Mouse (Mus musculus) neural tube, embryonic 12.5 days (tissue): ENCODE measurements around the gene Hes7. TPM values are rescaled to one million over a fixed set of nuclear protein-coding genes. Genes with fewer than 3 reads are reported as not detected.

ENCODE experiments used
- ATAC-seq: fragments of 200-750 bp; cut with Nextera tagmentation; 2 replicates; pipeline ENCODE4 v1.8.0; 2017; ENCODE audit warnings: low read depth, mild to moderate bottlenecking, moderate TSS enrichment, moderate library complexity; ENCODE audit not compliant: low FRiP score
- H3K27ac ChIP-seq: fragments of 300-500 bp; sonication (generic); 2 replicates; pipeline ENCODE4 v1.5.1; 2016
- H3K27me3 ChIP-seq: fragments of 300-500 bp; sonication (generic); replicated peaks from 2 replicates; pipeline ENCODE4 v1.6.1; 2016; ENCODE audit warnings: mild to moderate bottlenecking
- H3K36me3 ChIP-seq: fragments of 300-500 bp; sonication (generic); 2 replicates; pipeline ENCODE4 v1.6.1; 2016; ENCODE audit warnings: mild to moderate bottlenecking
- H3K4me1 ChIP-seq: fragments of 300-500 bp; sonication (generic); 2 replicates; pipeline ENCODE4 v1.6.1; 2016
- H3K4me2 ChIP-seq: fragments of 300-500 bp; sonication (generic); replicated peaks from 2 replicates; pipeline ENCODE4 v1.6.1; 2016; ENCODE audit warnings: mild to moderate bottlenecking
- H3K4me3 ChIP-seq: fragments of 300-500 bp; sonication (generic); 2 replicates; pipeline ENCODE4 v1.5.1; 2016
- H3K9ac ChIP-seq: fragments of 300-500 bp; sonication (generic); 2 replicates; pipeline ENCODE4 v1.6.1; 2016; ENCODE audit warnings: mild to moderate bottlenecking
- H3K9me3 ChIP-seq: fragments of 300-500 bp; sonication (generic); 2 replicates; pipeline ENCODE4 v1.6.1; 2016; ENCODE audit warnings: mild to moderate bottlenecking
- WGBS: fragments of 180-500 bp; shearing (Covaris S2); methylation state at CpG from one replicate; pipeline ENCODE4 v1.1.7; 2016; 5-methylcytosine and 5-hydroxymethylcytosine counted together
- polyA plus RNA-seq: library from polyadenylated mRNA; unstranded; fragments of >200 nt; fragmentation: Nextera tagmentation; extraction: Ambion mirVana; gene quantifications from 2 replicates; pipeline ENCODE4 v1.2.1, GENCODE M21; 2016

Hes7 gene
- polyA plus RNA-seq = 0.28 TPM in 2 replicates

DNA sequence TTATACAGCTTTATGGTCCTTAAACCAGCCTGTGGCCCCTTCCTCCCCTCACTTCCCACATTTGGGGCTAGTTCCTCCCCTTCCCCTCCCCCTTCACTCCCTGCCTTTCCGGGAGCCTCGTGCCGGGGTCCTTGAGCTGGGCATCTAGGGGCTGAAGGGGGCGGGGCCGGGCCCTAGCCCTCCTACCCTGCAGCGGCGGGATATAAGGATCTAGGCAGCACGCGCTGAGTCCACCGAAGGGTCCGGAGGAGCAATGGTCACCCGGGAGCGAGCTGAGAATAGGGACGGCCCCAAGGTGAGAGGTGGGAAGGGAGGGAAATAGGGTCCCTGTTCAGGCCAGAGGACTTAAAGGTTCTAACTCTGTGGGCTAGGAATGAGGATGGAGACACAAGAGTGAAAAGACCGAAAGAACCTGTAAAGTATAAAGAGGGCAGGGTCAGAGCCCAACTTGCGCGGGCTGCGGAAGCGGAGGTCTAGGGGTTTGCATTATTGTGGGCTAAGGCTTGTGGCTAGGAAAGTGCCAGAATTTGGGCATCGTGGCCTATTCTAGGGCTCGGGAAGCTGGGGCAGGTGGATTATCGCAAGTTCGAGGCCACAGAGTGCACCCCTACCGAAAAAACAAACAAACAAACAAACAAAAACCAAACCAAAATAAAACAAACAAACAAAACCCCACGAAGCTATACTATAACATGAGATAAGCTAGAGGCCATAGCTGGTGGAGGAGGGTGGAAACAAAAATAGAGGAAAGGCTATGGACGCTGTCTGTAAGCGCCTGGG lies at the start of gene Hes7:
Hes7 (plus strand) TSS at position 184 of the 780 bp plus-strand sequence.
- H3K4me2 ChIP-seq = peak within 1 kb of the TSS; percentile 97
- ATAC-seq = no peak
- H3K9ac ChIP-seq = peak within 1 kb of the TSS; percentile 62
- H3K9me3 ChIP-seq = no peaks in the 10 kb centered on the region
- H3K36me3 ChIP-seq = no peaks in the 10 kb centered on the region
- H3K4me3 ChIP-seq = peak within 1 kb of the TSS; percentile 79
- H3K4me1 ChIP-seq = peaks cover 36% of the 10 kb centered on the region
- 1% methylated on average over 27 of the region's 27 CpGs for WGBS
- H3K27ac ChIP-seq = no peak within 1 kb of the TSS
- peaks cover 18% of the 10 kb centered on the region; the same call in 1 of the 2 replicates for H3K27me3 ChIP-seq

GRCm38 (mm10) chr11:69070590-69071222 lies 49.5 kb upstream of the Hes7 start, which contains the start of gene Tmem107:
Tmem107 (plus strand) TSS chr11:69070806.
- H3K9ac ChIP-seq = peak within 1 kb of the TSS; percentile 84
- peak within 1 kb of the TSS; percentile 92 for H3K4me2 ChIP-seq
- WGBS = under 1% methylated on average over 47 of the region's 47 CpGs
- peak within 1 kb of the TSS; percentile 60 for H3K4me3 ChIP-seq
- H3K9me3 ChIP-seq = no peaks in the 10 kb centered on the region
- peaks cover 25% of the 10 kb centered on the region for H3K4me1 ChIP-seq
- H3K36me3 ChIP-seq = no peaks in the 10 kb centered on the region
- peak; percentile 88 for ATAC-seq
- peak within 1 kb of the TSS; percentile 76 for H3K27ac ChIP-seq
- no peaks in the 10 kb centered on the region for H3K27me3 ChIP-seq

DNA sequence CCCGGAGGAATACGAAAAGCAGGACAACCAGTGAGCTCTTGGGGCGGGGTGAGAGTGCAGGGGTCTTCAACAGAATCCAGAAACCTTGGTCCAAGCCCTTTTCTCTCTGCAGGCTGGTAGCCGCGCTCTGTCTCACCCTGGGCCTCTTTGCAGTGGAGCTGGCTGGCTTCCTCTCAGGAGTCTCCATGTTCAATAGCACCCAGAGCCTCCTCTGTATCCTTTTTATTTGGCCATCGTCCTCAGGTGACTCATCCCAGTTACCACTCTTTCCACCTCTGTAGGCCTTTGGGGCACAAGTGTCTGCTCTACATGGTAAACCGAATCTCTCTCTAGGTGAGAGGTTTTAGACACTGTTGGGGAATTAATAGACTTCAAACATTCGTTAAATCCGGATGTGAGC lies 48.9 kb upstream of the Hes7 start:
- Histone ChIP-seq H3K4me3 (peak overlapping the region; percentile 60), H3K36me3 (no peaks in the 10 kb centered on the region), H3K27ac (no peak overlapping the region), H3K4me2 (peak overlapping the region; percentile 92), H3K4me1 (peaks cover 20% of the 10 kb centered on the region), H3K9me3 (no peaks in the 10 kb centered on the region), H3K9ac (peak overlapping the region; percentile 84), H3K27me3 (no peaks in the 10 kb centered on the region)
- 25% methylated on average over 9 of the region's 9 CpGs for WGBS
- no peak for ATAC-seq

DNA sequence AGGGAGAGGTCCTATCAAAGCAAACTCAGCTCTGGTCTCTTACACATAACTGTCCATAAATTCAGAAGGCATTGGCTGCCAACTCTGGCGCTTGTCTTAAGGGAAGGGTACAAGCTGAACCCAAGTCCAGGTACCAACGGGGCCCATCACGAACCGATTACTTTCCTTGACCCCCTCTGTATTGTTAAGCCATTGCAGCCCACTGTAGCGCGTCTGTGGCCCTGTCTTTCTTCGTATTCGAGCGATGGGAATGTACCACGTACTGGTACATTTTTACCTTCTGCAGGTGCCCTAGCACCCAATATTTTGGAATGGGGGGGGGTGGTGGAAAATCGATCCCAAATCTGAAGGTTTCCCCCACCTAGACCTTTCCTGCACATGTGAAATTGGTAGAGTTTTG lies 48.0 kb upstream of the Hes7 start:
- no peaks in the 10 kb centered on the region for H3K9me3 ChIP-seq
- no peaks in the 10 kb centered on the region for H3K27me3 ChIP-seq
- no peaks in the 10 kb centered on the region for H3K36me3 ChIP-seq
- H3K27ac ChIP-seq = no peak overlapping the region
- 87% methylated on average over 11 of the region's 11 CpGs for WGBS
- peak overlapping the region; percentile 62; the same call in 1 of the 2 replicates for H3K9ac ChIP-seq
- no peak for ATAC-seq
- peaks cover 15% of the 10 kb centered on the region; the same call in 1 of the 2 replicates for H3K4me1 ChIP-seq
- H3K4me3 ChIP-seq = peak overlapping the region; percentile 28; the same call in 1 of the 2 replicates
- H3K4me2 ChIP-seq = peak overlapping the region; percentile 61

GRCm38 (mm10) chr11:69072666-69073064 lies 47.5 kb upstream of the Hes7 start:
- Histone ChIP-seq H3K27ac (no peak overlapping the region), H3K4me3 (peak overlapping the region; percentile 28), H3K36me3 (no peaks in the 10 kb centered on the region), H3K4me1 (peaks cover 15% of the 10 kb centered on the region; the same call in 1 of the 2 replicates), H3K9me3 (no peaks in the 10 kb centered on the region), H3K4me2 (peak overlapping the region; percentile 61), H3K27me3 (no peaks in the 10 kb centered on the region), H3K9ac (peak overlapping the region; percentile 62)
- ATAC-seq = no peak
- 8% methylated on average over 9 of the region's 9 CpGs for WGBS

DNA sequence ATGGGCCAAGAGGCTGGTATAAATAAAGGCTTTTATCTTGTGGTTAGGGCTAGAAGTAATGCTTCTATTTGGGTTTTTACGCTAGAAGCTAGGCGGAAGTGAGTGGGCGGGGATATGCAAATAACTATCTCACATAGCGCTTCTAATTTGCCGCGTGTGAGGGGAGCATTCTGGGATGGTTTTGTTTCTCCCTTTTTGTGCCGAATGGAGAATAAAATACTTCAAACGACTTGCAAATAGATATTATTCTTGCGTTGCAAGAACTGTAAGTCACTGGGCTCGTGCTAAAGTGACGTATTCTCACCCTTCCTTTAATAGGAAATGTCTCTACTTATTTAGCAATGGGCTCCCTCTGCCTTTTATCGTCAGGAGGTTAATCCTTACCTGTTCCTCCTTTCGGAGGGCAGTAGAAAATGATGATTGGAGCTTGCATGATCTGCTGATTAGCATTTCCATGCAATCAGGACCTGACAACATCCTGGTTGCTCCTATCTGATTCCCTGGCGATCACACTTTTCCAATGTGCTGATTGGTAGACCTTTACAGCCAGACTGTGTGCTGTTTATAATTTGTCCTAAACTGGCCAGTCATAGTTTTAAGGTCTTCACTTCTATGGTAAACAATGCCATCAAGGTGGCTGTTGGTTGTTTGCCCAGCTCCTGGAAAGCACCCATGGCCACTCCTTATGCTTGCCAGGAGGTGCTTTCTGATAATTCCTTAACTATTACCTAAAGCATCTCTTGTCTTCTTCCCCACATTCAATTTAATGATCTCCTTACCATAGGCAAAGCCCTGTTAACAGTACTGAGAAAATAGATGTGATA lies 46.9 kb upstream of the Hes7 start:
- Histone ChIP-seq H3K9me3 (no peaks in the 10 kb centered on the region), H3K36me3 (no peaks in the 10 kb centered on the region), H3K9ac (peak overlapping the region; percentile 62), H3K27me3 (no peaks in the 10 kb centered on the region), H3K4me2 (peak overlapping the region; percentile 61), H3K27ac (peak overlapping the region; percentile 69; the same call in 1 of the 2 replicates), H3K4me1 (peaks cover 15% of the 10 kb centered on the region; the same call in 1 of the 2 replicates), H3K4me3 (peak overlapping the region; percentile 28)
- WGBS = under 1% methylated on average over 14 of the region's 14 CpGs
- peak; percentile 72 for ATAC-seq

DNA sequence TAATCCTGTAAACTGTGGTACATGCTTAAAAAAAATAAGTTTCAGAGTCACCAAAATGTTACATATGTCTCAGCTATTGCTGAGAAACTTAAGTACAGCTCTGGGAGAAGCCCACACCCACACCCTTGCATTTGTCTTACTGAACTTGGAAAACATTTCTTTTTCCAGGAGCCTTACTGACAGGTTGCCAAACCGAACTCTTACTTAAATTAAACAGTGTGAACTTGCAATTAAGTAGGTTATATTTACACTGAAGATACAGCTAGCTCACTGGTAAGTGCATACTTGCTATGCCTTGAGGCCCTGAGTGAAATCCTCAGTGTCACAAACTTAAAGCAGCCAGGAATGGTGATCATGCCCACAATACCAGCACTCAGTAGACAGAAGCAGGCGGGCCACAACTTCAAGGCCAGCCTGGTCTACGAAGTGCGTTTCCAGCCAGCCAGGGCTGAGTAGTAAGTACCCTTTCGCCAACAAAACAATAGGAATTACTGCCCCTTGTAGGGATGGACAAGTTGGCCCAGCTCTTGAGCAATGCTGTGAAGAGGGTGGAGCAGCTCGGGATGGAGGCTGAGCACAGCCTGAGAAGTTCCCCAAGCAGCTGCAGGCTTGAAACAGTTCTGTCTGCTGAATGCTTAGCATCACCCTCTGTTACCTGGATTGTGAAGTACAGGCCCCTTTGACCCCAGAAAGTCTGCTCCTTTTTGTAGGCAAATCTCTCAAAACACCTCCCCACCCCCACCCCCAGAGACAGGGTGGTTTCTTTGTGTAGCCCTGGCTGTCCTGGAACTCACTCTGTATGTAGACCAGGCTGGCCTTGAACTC lies 46.0 kb upstream of the Hes7 start:
- ATAC-seq = no peak
- no peaks in the 10 kb centered on the region for H3K36me3 ChIP-seq
- H3K27me3 ChIP-seq = no peaks in the 10 kb centered on the region
- 0 out of 2 replicates have a peak overlapping the region, but pooled peaks have one; percentile 62 for H3K9ac ChIP-seq
- 36% methylated on average over 6 of the region's 6 CpGs for WGBS
- H3K9me3 ChIP-seq = no peaks in the 10 kb centered on the region
- no peak overlapping the region for H3K27ac ChIP-seq
- H3K4me1 ChIP-seq = peaks cover 15% of the 10 kb centered on the region; the same call in 1 of the 2 replicates
- peak overlapping the region; percentile 61 for H3K4me2 ChIP-seq
- no peak overlapping the region for H3K4me3 ChIP-seq

GRCm38 (mm10) chr11:69074776-69075069 lies 45.5 kb upstream of the Hes7 start:
- Histone ChIP-seq H3K27me3 (no peaks in the 10 kb centered on the region), H3K9ac (no peak overlapping the region), H3K4me1 (peaks cover 15% of the 10 kb centered on the region; the same call in 1 of the 2 replicates), H3K4me3 (no peak overlapping the region), H3K36me3 (no peaks in the 10 kb centered on the region), H3K4me2 (no peak overlapping the region), H3K9me3 (no peaks in the 10 kb centered on the region), H3K27ac (no peak overlapping the region)
- no peak for ATAC-seq
- 56% methylated on average over 2 of the region's 2 CpGs for WGBS

- ATAC-seq = no peak
- H3K4me1 ChIP-seq = peaks cover 14% of the 10 kb centered on the region; the same call in 1 of the 2 replicates
- no peak overlapping the region for H3K9ac ChIP-seq
- no peak overlapping the region for H3K4me3 ChIP-seq
- no peaks in the 10 kb centered on the region for H3K9me3 ChIP-seq
- 48% methylated on average over 9 of the region's 9 CpGs for WGBS
- H3K27ac ChIP-seq = no peak overlapping the region
- H3K36me3 ChIP-seq = no peaks in the 10 kb centered on the region
- no peaks in the 10 kb centered on the region for H3K27me3 ChIP-seq
- no peak overlapping the region for H3K4me2 ChIP-seq
These were observed 44.3 kb upstream of the Hes7 start for GRCm38 (mm10) chr11:69075764-69076479.

- WGBS = 69% methylated on average over 5 of the region's 5 CpGs
- H3K4me2 ChIP-seq = no peak overlapping the region
- no peaks in the 10 kb centered on the region for H3K36me3 ChIP-seq
- H3K9me3 ChIP-seq = no peaks in the 10 kb centered on the region
- H3K27me3 ChIP-seq = no peaks in the 10 kb centered on the region
- ATAC-seq = no peak
- peaks cover 8% of the 10 kb centered on the region; the same call in 1 of the 2 replicates for H3K4me1 ChIP-seq
- H3K4me3 ChIP-seq = no peak overlapping the region
- H3K27ac ChIP-seq = no peak overlapping the region
- no peak overlapping the region for H3K9ac ChIP-seq
These were observed 43.6 kb upstream of the Hes7 start for GRCm38 (mm10) chr11:69076572-69076971.

DNA sequence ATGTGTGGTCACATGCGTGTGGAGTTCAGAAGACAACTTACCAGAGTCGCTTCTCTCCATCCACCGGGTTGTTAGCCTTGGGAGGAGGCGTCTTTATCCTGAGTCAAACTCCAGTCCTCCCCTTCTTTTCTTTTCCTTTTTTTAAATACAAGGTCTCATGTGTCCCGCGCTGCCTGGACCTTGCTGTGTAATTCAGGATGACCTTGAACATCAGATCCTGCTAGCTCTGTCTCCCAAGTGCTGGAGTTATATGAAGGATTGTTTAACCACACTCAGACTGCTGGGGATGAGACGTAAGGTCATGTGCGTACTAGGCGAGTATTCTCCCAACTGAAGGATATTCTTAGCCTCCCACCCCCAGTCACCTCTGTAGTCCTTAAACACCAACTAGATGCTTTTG lies 42.9 kb upstream of the Hes7 start:
- no peak for ATAC-seq
- 89% methylated on average over 9 of the region's 9 CpGs for WGBS
- no peaks in the 10 kb centered on the region for H3K27me3 ChIP-seq
- H3K4me3 ChIP-seq = no peak overlapping the region
- no peak overlapping the region for H3K4me2 ChIP-seq
- H3K9me3 ChIP-seq = no peaks in the 10 kb centered on the region
- H3K4me1 ChIP-seq = peaks cover 2% of the 10 kb centered on the region; the same call in 1 of the 2 replicates
- no peak overlapping the region for H3K9ac ChIP-seq
- H3K36me3 ChIP-seq = no peaks in the 10 kb centered on the region
- H3K27ac ChIP-seq = no peak overlapping the region
